Mouse (Mus musculus) frontal cortex, postnatal 10 days (tissue): ENCODE data around the gene Pkd1l1.

Source experiments
- DNase-seq, 2 experiments: peaks; one replicate each; pipeline ENCODE4 v3.0.0; 2022; ENCODE audit warnings: low spot score in 2 of 2, mixed read lengths in 1 of 2

Gene Pkd1l1

DNA sequence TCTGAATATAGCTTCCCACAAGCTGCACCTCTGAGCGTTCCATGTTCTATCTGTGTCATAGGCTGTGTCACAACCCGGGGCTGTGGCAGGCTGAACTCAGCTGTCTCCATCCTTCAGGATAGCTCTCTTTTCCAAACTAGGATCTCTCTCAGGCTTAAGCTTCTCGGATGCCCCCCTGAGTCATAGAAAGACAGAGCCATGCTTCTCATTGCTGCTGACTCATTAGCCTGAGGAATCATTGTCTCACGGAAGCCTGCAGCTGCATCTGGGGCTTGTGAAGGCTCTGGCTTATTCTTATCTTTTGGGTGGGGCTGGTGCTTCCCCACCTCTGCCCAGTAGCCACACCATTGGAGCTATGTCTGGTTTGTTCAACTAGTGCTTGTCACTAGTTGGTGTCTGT is 151.7 kb downstream of the Pkd1l1 start:
- DNase-seq = no peak

- DNase-seq = no peak
Observed at GRCm38 (mm10) chr11:8817376-8817775, 155.7 kb downstream of the Pkd1l1 start.

GRCm38 (mm10) chr11:8814097-8814790 is 158.8 kb downstream of the Pkd1l1 start:
- no peak for DNase-seq

DNA sequence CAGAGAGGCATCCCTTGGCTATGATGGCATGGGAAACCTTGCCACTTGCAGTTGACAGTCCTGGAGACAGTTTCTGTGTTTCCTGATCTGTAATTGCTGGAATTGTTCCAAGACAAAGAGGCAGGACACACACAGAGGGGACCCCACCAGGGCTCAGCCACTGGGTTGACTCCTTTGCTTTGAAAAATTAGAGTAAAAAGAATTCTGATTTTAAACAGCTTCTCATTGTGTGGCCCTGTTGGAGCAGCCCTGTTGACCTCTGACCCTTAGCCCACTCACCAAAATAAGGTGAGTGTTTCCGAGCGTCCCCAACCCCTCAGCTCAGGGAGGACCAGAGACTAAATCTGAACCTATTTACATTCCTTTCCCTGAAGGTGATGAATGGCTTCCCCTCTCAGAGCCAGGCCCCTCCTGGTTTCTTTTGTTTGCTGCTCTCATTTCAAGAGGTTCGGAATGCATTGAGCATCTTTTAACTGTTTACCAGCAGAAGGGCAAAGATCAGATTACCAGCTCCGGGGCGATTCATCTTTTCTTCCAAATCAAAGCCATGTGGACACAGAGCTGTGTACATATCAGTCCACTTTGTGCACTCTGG is 161.5 kb downstream of the Pkd1l1 start:
- DNase-seq = no peak

DNA sequence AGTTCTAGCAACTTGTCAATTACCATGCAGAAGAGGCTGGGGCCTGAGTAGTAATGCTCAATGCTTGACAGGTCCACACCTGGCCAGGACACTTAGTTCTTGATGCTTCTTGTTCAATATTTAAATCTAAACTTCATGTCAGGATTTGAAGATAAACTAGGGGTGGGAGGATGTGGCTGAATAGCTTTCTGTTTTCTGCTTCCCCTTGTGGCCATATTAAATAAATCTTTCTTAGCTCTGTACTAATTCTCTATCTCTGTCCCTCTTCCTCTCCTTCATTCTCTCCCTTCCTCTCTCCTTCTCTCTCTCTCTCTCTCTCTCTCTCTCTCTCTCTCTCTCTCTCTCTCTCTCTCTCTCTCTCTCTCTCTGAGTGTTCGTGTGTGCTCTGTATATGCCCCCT is 163.4 kb downstream of the Pkd1l1 start:
- no peak for DNase-seq

- no peak for DNase-seq
Observed at GRCm38 (mm10) chr11:8807009-8807408, 166.1 kb downstream of the Pkd1l1 start.

DNA sequence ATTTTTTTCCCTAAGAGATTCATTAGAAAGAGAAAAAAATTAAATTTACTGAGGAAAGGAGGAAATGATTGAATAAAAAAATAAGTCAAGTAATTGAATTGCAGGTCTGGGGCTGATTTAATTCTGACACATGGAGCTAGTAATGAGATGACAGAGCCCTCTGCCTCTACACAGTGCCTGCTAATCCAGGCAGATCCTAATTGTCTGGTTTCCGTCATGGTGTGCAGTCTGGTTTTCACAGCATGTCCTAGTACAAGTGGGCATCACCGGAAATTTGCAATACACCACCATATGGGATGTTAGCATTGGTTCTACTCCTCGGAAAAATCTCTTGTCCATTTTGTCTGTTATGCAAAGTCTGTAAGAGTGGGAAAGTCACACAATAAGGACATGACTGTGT is 168.9 kb downstream of the Pkd1l1 start:
- DNase-seq = no peak

- DNase-seq = no peak
Observed at GRCm38 (mm10) chr11:8797486-8797885, 175.6 kb downstream of the Pkd1l1 start.

- DNase-seq = no peak
Observed at GRCm38 (mm10) chr11:8795031-8795430, 178.0 kb downstream of the Pkd1l1 start.

DNA sequence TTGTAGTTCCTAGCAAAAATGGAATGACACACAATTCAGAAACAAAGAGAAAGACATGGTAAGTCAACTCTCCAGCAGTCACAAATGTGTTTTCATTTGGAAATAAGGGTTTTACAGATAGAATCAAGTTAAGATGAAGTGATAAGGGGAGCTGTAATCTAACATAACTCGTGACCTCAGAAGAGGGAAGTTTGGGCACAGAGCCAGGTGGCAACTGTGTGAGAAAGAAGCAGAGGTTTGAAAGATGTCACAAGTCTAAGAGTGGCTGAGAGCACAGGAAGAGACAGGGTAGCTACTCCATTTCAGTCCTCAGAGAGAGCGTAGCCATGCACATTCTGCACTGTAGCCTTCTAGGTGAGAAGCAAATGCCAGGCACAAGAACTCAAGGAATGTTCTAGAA is 180.9 kb downstream of the Pkd1l1 start:
- no peak for DNase-seq

DNA sequence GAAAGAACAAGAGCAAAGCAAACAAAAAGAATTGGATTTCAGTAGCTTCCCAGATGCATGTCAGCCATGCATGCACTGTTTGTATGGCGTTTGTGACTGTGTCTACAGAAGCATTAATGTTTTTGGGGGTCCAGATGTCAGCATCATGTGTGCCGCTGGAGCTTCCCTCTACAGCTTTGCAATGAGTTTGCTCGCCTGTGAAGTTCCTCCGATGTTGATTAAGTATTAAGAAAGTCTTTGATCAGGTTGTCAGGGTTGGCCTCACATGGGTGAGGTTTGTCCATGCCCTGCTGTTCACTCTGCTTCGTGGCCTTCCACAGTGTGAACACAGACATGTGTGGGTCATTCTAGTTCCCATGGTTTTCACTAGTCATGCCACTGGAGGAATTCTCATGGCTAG is 183.9 kb downstream of the Pkd1l1 start:
- DNase-seq = no peak

- no peak for DNase-seq
Observed at GRCm38 (mm10) chr11:8787604-8788003, 185.5 kb downstream of the Pkd1l1 start.

- DNase-seq = no peak
Observed at GRCm38 (mm10) chr11:8784413-8784812, 188.7 kb downstream of the Pkd1l1 start.

- no peak for DNase-seq
Observed at GRCm38 (mm10) chr11:8782141-8782465, 191.0 kb downstream of the Pkd1l1 start.

DNA sequence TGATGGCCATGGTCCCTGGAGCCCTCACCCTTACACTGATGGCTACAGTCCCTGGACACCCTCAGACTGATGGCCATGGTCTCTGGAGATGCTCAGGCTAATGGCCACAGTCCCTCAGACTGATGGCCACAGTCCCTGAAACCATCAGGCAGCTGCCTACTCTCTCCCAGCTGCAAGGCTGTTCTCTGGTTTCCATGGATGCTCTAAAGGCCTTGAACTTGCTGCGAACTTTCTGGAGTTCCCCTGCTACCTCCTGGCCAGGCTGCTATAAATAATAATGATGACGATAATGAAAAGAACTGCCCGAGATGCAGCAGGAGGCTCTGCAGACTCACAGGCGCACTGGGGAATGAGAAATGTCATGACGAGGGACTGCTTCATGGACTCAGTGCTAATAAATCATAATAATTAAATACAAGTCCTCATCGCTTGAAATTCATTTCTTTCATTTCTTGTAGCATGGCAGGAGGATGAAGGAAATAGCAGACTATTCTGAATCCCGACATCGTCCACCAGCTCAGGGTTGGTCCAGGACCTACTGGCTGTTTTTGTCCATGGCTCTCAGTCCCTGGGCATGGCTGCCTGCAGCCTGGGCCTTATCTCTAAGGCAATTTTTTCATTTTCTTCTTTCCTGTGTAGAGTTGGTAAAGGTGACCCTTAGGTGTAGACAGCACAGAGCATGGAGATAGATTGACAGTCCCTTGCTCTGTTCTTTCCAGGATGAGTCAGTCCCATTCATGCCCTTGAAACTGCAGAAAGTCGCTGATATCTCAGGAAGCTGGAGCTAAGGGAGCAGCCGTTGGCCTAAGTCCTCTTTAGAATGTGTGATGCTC is 191.5 kb downstream of the Pkd1l1 start:
- DNase-seq = no peak

DNA sequence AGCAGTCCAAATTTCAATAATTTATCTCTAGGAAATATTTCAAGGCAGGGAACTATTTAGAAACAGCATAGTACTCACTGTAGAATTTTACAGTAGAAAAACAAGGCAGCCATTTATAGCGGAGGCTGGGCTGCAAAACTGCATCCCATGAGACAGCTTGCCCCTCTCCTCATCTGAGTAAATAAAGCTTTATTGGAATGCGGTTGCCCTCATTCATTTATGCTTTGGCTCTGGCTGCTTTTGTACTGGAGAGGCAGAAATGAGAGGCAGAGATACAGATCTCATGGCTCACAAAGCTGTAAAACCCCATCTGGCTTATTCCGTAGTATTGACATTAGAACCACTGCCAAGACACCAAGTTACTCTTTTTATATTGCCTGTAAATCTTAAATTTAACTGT is 193.6 kb downstream of the Pkd1l1 start:
- no peak for DNase-seq
